Mouse (Mus musculus) kidney, embryonic 15.5 days (tissue): ENCODE data around the gene Wdr31. TPM values are rescaled to one million over a fixed set of nuclear protein-coding genes. Genes with fewer than 3 reads are reported as not detected.
"Not testable (repeated sequence)": the region's sequence is repeated elsewhere in the genome, so short reads cannot be mapped to it uniquely, and the experiment has no call there.

Experiments used
- ATAC-seq: fragments of 200-750 bp; cut with Nextera tagmentation; replicated peaks from 2 replicates; pipeline ENCODE4 v1.8.0; 2017; ENCODE audit warnings: moderate TSS enrichment; ENCODE audit not compliant: low FRiP score
- H3K27ac ChIP-seq: fragments of 300-500 bp; sonication (generic); 2 replicates; pipeline ENCODE4 v1.5.1; 2015; ENCODE audit warnings: mild to moderate bottlenecking, inconsistent platforms
- H3K27me3 ChIP-seq: fragments of 300-500 bp; sonication (generic); 2 replicates; pipeline ENCODE4 v1.6.1; 2015; ENCODE audit warnings: inconsistent platforms
- H3K36me3 ChIP-seq: fragments of 300-500 bp; sonication (generic); 2 replicates; pipeline ENCODE4 v1.6.1; 2015; ENCODE audit warnings: inconsistent platforms
- H3K4me1 ChIP-seq: fragments of 300-500 bp; sonication (generic); 2 replicates; pipeline ENCODE4 v1.6.1; 2015; ENCODE audit warnings: inconsistent platforms
- H3K4me2 ChIP-seq: fragments of 300-500 bp; sonication (generic); 2 replicates; pipeline ENCODE4 v1.6.1; 2015; ENCODE audit warnings: moderate library complexity, mild to moderate bottlenecking, inconsistent platforms
- H3K4me3 ChIP-seq: fragments of 300-500 bp; sonication (generic); replicated peaks from 2 replicates; pipeline ENCODE4 v1.5.1; 2015; ENCODE audit warnings: mild to moderate bottlenecking, inconsistent platforms
- H3K9ac ChIP-seq: fragments of 300-500 bp; sonication (generic); 2 replicates; pipeline ENCODE4 v1.6.1; 2015; ENCODE audit warnings: mild to moderate bottlenecking, inconsistent platforms
- H3K9me3 ChIP-seq: fragments of 300-500 bp; sonication (generic); replicated peaks from 2 replicates; pipeline ENCODE4 v1.6.1; 2016; ENCODE audit warnings: inconsistent platforms
- WGBS: fragments of 180-500 bp; shearing (Covaris S2); methylation state at CpG from one replicate; pipeline ENCODE4 v1.1.7; 2015; ENCODE audit warnings: mixed read lengths; 5-methylcytosine and 5-hydroxymethylcytosine counted together
- polyA plus RNA-seq: library from polyadenylated mRNA; unstranded; fragments of >200 nt; fragmentation: Nextera tagmentation; extraction: Ambion mirVana; gene quantifications from 2 replicates; pipeline ENCODE4 v1.2.1, GENCODE M21; 2015

The Wdr31 gene
- polyA plus RNA-seq, 1 experiment from 2014 or later = 13.6 TPM

- Histone ChIP-seq H3K27ac (no peak overlapping the region), H3K9me3 (no peaks in the 10 kb centered on the region), H3K9ac (no peak overlapping the region), H3K4me3 (no peak overlapping the region), H3K4me2 (no peak overlapping the region), H3K27me3 (no peaks in the 10 kb centered on the region), H3K36me3 (peaks cover 24% of the 10 kb centered on the region), H3K4me1 (no peaks in the 10 kb centered on the region)
- no peak for ATAC-seq
- WGBS = 85% methylated on average over 2 of the region's 2 CpGs
Observed at GRCm38 (mm10) chr4:62492682-62493081, 22.0 kb upstream of the Wdr31 start.

GRCm38 (mm10) chr4:62487914-62488313 lies 17.2 kb upstream of the Wdr31 start:
- no peaks in the 10 kb centered on the region for H3K27me3 ChIP-seq
- no peak overlapping the region for H3K4me2 ChIP-seq
- no peak overlapping the region for H3K27ac ChIP-seq
- WGBS = 77% methylated on average over 2 of the region's 2 CpGs
- no peak overlapping the region for H3K9ac ChIP-seq
- no peaks in the 10 kb centered on the region for H3K9me3 ChIP-seq
- H3K4me3 ChIP-seq = no peak overlapping the region
- no peaks in the 10 kb centered on the region for H3K4me1 ChIP-seq
- H3K36me3 ChIP-seq = 0 out of 2 replicates have a peak, but pooled peaks cover 6% of the 10 kb centered on the region
- no peak for ATAC-seq

DNA sequence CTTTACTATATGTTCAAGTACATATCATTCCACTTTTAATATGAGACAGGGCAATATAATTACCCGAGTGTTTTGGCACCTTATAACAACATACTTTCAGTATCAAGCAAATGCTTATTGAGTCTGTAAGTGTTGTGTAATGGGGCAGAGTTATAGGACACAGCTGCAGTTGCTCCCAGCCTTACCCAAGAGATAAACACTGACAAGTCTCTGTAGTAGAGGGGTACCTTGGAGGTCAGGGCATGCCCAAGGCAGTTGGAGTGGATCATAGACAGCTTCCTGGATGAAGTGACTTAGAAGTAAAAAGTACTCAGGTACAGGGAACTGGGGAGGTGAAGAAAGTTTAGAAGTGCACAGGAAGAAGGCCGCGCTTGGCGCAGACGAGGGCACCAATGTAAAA lies 16.5 kb upstream of the Wdr31 start:
- Histone ChIP-seq H3K36me3 (0 out of 2 replicates have a peak, but pooled peaks cover 6% of the 10 kb centered on the region), H3K27me3 (no peaks in the 10 kb centered on the region), H3K4me2 (no peak overlapping the region), H3K4me3 (no peak overlapping the region), H3K27ac (no peak overlapping the region), H3K4me1 (no peaks in the 10 kb centered on the region), H3K9ac (no peak overlapping the region), H3K9me3 (no peaks in the 10 kb centered on the region)
- no peak for ATAC-seq
- WGBS = 93% methylated on average over 5 of the region's 5 CpGs

DNA sequence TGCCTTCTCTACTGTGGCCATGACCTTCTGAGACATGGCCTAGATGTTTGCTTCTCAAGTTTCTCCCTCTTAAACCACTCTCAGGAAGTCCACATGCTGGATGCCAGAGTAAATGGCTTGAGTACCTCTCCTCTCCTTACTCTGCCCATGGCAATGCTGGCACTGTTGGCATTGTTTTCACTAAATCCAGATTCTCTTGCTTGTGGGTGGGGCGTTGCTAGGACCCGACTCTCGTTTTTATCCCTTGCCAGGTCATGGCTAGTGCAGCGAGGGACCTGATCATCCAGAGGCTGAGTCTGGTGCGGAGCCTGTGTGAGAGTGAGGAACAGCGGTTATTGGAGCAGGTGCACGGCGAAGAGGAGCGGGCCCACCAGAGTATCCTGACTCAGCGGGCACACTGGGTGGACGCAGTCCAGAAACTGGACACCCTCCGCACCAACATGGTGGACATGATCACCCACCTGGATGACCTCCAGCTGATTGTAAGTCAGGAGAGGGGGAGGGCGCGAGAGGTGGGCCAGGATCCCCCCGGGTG lies 15.5 kb upstream of the Wdr31 start:
- 0 out of 2 replicates have a peak, but pooled peaks cover 6% of the 10 kb centered on the region for H3K36me3 ChIP-seq
- H3K9ac ChIP-seq = no peak overlapping the region
- WGBS = 88% methylated on average over 15 of the region's 15 CpGs
- H3K27me3 ChIP-seq = no peaks in the 10 kb centered on the region
- no peak overlapping the region for H3K4me3 ChIP-seq
- no peaks in the 10 kb centered on the region for H3K9me3 ChIP-seq
- peak; percentile 15; the same call in 1 of the 2 replicates for ATAC-seq
- H3K27ac ChIP-seq = no peak overlapping the region
- no peaks in the 10 kb centered on the region for H3K4me1 ChIP-seq
- H3K4me2 ChIP-seq = no peak overlapping the region

DNA sequence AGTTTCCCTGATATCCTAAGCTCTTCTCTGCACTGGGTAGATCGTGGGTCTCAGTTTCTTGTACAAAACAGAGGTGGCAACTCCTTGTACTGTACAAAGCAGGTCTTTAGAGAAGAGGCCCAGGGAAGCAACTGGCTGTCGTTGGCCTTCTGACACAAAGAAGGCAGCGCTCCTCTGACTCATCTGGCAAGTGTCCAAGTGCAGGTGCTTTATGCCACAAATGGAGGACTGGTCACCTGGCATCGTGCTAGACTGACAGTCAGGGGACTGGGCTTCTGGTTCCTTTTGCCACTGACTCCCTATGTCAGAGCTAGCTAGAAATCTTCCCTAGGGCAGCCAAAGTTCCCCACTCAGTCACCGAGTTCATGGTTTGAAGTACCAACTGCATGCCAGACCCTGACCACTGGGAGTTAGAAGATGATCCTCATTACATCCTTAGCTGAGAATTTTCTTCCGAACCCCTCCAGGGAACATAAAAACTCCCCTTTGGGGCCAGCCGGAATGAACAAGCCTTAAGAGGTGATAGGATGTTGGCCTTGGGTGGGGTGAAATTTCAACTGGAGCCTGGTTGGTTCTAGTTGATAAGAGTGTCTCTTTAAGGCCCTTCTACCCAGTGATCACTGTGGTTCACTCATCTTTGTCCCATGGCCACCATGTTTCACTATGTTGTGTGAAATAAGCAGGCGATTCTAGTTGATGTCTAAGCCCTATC lies 14.9 kb upstream of the Wdr31 start:
- no peak overlapping the region for H3K27ac ChIP-seq
- H3K9me3 ChIP-seq = no peaks in the 10 kb centered on the region
- no peak overlapping the region for H3K9ac ChIP-seq
- 81% methylated on average over 8 of the region's 8 CpGs for WGBS
- no peaks in the 10 kb centered on the region for H3K27me3 ChIP-seq
- ATAC-seq = no peak
- H3K4me1 ChIP-seq = peaks cover 4% of the 10 kb centered on the region
- 0 out of 2 replicates have a peak, but pooled peaks cover 6% of the 10 kb centered on the region for H3K36me3 ChIP-seq
- no peak overlapping the region for H3K4me2 ChIP-seq
- H3K4me3 ChIP-seq = no peak overlapping the region

GRCm38 (mm10) chr4:62484928-62485327 lies 14.2 kb upstream of the Wdr31 start:
- Histone ChIP-seq H3K4me2 (no peak overlapping the region), H3K4me3 (no peak overlapping the region), H3K36me3 (0 out of 2 replicates have a peak, but pooled peaks cover 6% of the 10 kb centered on the region), H3K27me3 (no peaks in the 10 kb centered on the region), H3K9me3 (no peaks in the 10 kb centered on the region), H3K4me1 (peaks cover 11% of the 10 kb centered on the region), H3K9ac (no peak overlapping the region), H3K27ac (no peak overlapping the region)
- no peak for ATAC-seq
- 71% methylated on average over 3 of the region's 3 CpGs for WGBS

DNA sequence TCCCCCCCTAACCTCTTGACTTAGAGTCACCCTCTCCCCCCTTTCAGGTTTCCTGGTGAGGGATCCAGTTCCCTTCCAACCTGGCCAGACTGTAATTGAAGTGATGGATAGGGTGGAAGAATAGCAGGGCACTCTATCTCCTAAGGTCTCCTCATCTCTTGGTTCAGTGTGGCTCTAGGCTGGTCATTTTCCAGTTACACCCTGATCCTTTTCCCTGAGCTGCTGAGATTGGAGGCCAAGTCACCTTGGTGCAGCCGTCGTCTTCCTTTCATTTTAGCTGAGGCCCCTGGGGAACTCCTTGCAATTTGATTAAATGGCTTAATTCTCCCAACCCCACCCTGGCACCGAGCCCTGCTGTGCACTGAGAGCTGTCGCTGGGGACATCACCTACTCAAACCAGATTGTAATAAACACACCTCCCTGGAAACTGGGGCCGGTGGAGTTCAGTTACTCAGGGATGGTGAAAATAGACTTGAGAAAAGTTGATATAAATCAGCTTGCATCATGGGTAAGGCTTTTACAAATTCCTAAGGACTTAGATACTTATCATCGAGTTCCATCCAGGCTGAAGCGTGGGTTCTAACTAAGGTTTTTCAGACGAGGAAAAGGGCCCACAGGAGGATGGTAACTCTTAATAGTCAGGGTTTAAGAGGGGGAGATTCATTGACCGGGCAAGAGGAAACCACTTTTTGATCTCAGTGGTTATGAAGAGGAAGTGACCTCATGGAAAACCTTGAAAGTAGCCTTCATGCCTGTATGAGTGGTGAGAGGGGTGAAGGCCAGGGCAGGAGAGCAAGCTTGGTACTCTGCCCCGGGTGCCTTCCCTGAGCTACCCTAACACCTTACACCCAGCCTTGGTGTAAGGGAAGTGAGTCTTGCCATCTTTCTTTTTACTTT lies 10.3 kb upstream of the Wdr31 start:
- no peaks in the 10 kb centered on the region for H3K9me3 ChIP-seq
- ATAC-seq = peak; percentile 18; the same call in 1 of the 2 replicates
- peaks cover 20% of the 10 kb centered on the region for H3K4me1 ChIP-seq
- peak overlapping the region; percentile 60 for H3K4me3 ChIP-seq
- peak overlapping the region; percentile 88 for H3K4me2 ChIP-seq
- no peaks in the 10 kb centered on the region for H3K36me3 ChIP-seq
- WGBS = 37% methylated on average over 10 of the region's 10 CpGs
- peak overlapping the region; percentile 77 for H3K27ac ChIP-seq
- no peak overlapping the region for H3K9ac ChIP-seq
- no peaks in the 10 kb centered on the region for H3K27me3 ChIP-seq

- H3K9me3 ChIP-seq = no peaks in the 10 kb centered on the region
- H3K27me3 ChIP-seq = no peaks in the 10 kb centered on the region
- peak within 1 kb of the TSS; percentile 49 for H3K9ac ChIP-seq
- H3K4me1 ChIP-seq = peaks cover 20% of the 10 kb centered on the region
- ATAC-seq = peak; percentile 90
- peak within 1 kb of the TSS; percentile 77 for H3K27ac ChIP-seq
- H3K36me3 ChIP-seq = no peaks in the 10 kb centered on the region
- peak within 1 kb of the TSS; percentile 88 for H3K4me2 ChIP-seq
- H3K4me3 ChIP-seq = peak within 1 kb of the TSS; percentile 60
- WGBS = 1% methylated on average over 70 of the region's 71 CpGs
Observed at GRCm38 (mm10) chr4:62479937-62480708, 9.4 kb upstream of the Wdr31 start, which contains the start of gene Bspry. Bspry (plus strand) TSS chr4:62480053.

DNA sequence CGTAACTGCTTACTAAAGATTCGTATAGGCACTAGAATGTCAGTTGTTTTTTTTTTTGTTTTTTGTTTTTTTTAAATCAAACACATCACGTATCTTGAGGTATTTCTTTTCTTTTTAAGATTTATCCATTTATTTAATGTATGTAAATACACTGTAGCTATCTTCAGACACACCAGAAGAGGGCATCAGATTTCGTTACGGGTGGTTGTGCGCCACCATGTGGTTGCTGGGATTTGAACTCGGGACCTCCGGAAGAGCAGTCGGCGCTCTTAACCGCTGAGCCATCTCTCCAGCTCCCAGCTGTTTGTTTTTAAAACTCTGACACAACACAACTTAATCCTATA lies 8.9 kb upstream of the Wdr31 start:
- not testable (repeated sequence) for H3K27me3 ChIP-seq, H3K27ac ChIP-seq, ATAC-seq, H3K36me3 ChIP-seq, H3K9me3 ChIP-seq
- Histone ChIP-seq H3K4me3 (peak overlapping the region; percentile 60), H3K4me2 (peak overlapping the region; percentile 88), H3K9ac (peak overlapping the region; percentile 49), H3K4me1 (peaks cover 20% of the 10 kb centered on the region)
- WGBS = 14% methylated on average over 11 of the region's 11 CpGs

- Histone ChIP-seq H3K9ac (no peak overlapping the region), H3K27me3 (no peaks in the 10 kb centered on the region), H3K4me2 (no peak overlapping the region), H3K9me3 (no peaks in the 10 kb centered on the region), H3K4me3 (no peak overlapping the region), H3K36me3 (no peaks in the 10 kb centered on the region), H3K27ac (peak overlapping the region; percentile 61), H3K4me1 (peaks cover 20% of the 10 kb centered on the region)
- 79% methylated on average over 6 of the region's 6 CpGs for WGBS
- no peak for ATAC-seq
Observed at GRCm38 (mm10) chr4:62477542-62478244, 7.0 kb upstream of the Wdr31 start.

- 74% methylated on average over 6 of the region's 6 CpGs for WGBS
- H3K27ac ChIP-seq = peak overlapping the region; percentile 9; the same call in 1 of the 2 replicates
Observed at GRCm38 (mm10) chr4:62475793-62476192, 5.1 kb upstream of the Wdr31 start.

More at GRCm38 (mm10) chr4:62475793-62476192, 5.1 kb upstream of the Wdr31 start:
- no peak overlapping the region for H3K4me3 ChIP-seq
- ATAC-seq = no peak
- no peaks in the 10 kb centered on the region for H3K27me3 ChIP-seq
- H3K4me2 ChIP-seq = no peak overlapping the region
- H3K4me1 ChIP-seq = peaks cover 18% of the 10 kb centered on the region
- no peaks in the 10 kb centered on the region for H3K36me3 ChIP-seq
- H3K9me3 ChIP-seq = no peaks in the 10 kb centered on the region
- no peak overlapping the region for H3K9ac ChIP-seq
